Mouse (Mus musculus): ENCODE results near the gene Sult1b1.

DNA sequence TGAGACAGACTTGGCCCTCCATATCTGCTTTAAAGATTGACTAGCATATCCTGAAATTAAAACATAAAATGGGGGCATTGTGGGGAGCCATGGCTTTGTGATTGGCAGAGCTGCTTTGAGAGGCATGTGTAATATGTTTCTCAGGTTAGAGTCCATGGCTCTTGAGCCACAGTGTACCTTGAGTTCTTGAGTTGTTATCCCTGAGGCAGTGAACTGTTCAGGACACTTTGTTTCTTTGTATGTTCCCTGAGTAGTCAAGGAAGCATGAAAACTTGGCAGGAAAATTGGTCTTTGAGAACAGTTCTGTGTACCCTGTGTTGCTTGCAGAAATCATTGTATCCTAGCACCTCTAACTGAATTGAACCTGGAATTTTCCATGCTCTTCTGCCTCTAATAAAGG, 25.0 kb upstream of the Sult1b1 start:
- TF ChIP-seq CTCF (IDR thresholded peaks at IDR 0.05; ENCODE audit: low read depth) (no peak), EP300 (IDR thresholded peaks at IDR 0.05; ENCODE audit: low read depth) (peak; percentile 69)
